Mouse (Mus musculus): ENCODE measurements around the gene Flnb. TPM values are rescaled to one million over a fixed set of nuclear protein-coding genes. Genes with fewer than 3 reads are reported as not detected.

Flnb gene
- 30.1 and 56.7 TPM in 2 replicates for polyA plus RNA-seq (2012; rRNA removed)

DNA sequence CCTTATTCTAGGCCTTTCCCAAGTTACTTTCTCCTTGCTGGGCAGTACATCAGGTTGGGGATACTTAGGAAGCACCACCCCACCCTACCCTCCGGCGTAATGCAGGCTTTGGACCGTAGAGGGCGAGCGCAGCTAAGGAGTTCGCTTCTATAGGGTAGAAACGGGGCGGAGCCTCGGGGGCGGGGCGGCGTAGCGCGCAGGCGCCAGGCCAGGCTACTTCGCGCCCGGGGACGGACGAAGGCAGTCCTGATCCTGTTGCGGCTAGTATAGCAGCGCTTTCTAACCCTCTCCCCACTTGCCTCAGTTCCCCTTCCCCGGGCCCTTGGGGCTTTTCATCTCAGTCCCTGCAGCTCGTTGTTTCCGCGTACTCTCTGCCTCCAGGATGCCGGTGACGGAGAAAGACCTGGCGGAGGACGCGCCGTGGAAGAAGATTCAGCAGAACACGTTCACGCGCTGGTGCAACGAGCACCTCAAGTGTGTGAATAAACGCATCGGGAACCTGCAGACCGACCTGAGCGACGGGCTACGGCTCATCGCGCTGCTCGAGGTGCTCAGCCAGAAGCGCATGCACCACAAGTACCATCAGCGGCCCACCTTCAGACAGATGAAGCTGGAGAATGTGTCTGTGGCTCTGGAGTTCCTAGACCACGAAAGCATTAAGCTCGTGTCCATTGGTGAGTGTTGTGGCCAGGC is at the start of gene Flnb:
Gene Flnb (plus strand): TSS at position 188 of the 693 bp plus-strand sequence.
- under 1% methylated on average over 49 of the region's 49 CpGs for WGBS
- no peak for DNase-seq (ENCODE audit: low read depth, low spot score)

DNA sequence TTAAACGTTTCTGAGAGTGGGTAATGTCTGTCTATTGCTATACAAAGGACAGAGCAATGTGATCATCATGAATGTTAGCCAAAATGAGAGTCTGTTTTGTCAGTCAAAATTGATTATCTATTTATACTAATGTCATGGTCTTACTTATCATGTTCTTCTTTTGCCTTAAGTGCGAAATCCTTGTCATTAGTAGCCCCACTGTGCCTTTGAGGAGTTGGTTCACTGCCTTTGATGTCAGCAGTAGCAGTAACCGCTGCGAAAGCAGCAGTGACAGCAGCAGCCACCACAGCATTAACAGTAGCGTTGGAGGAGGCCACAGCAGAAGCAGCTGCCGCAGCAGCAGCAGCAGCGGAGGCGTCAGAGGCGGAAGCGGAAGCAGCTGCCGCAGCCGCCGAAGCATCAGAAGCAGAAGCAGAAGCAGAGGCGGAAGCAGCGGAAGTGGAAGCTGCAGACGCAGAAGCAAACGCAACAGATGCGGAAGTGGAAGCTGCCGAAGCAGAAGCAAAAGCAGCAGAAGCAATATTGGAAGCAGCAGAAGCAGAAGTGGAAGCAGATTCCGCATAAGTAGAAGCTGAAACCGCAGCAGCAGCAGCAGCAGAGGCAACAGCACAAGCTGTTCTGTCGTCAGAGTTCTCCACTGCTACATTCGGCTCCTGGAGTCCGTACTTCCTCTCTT is 43.9 kb upstream of the Flnb start:
- WGBS = 32% methylated on average over 24 of the region's 24 CpGs
- DNase-seq (ENCODE audit: low read depth, low spot score) = peak; percentile 24

DNA sequence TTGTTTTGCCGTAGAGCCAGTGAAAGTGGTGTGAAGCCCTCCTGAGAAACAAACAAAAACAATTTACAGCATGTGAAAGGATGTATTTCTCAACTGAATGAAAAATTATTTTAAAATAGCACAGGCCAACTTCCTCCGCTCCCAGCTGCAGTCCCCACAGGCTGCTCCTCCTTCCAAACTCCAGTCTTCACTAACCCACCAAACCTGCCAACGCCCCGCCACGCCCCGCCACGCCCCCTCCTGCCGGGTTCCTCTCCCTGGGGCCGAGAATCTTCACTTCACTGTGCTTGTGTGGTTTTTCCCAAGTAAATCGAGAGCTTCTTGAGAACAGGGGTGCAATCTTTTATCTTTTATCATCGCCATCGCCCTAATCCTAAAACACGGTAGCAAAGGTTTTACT is 31.7 kb upstream of the Flnb start:
- DNase-seq (ENCODE audit: low read depth, low spot score) = no peak
- 34% methylated on average over 13 of the region's 13 CpGs for WGBS

DNA sequence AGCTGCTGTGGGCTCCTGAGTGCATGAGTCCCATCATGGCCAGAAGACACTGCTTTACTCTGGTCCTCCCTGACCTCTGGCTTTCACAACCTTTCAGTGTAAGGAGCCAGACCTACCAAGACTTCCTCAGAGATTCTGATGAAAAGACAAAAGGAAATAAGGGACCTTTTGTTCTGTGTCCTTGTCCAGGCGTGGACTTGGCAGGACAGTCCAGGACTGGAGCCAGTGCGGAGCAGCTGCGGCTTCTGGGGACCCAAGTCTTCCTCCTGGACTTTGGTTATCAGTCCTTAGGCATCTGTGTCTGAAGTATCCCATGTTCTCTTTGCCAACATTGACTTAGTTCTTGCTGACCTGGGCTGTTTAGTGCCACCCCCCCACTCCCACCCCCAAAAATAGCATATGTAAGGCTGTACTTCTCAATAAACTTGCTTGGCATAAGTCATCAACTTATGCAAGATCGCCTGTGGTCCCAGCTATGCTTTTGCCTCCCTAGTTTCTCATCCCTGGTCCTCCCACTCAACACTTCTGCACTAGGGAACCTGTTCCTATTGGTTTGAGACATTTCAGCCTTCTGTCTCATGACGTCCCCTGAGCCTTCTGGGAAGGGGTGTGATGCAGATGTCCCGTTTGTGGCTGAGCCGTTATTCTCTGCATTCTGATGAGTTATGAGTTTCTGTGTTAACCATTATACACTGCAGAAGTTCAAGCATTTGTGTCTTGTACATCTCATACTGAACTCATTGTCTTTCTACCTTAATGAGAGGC is 28.3 kb upstream of the Flnb start:
- DNase-seq (ENCODE audit: low read depth, low spot score) = no peak
- 72% methylated on average over 7 of the region's 7 CpGs for WGBS

DNA sequence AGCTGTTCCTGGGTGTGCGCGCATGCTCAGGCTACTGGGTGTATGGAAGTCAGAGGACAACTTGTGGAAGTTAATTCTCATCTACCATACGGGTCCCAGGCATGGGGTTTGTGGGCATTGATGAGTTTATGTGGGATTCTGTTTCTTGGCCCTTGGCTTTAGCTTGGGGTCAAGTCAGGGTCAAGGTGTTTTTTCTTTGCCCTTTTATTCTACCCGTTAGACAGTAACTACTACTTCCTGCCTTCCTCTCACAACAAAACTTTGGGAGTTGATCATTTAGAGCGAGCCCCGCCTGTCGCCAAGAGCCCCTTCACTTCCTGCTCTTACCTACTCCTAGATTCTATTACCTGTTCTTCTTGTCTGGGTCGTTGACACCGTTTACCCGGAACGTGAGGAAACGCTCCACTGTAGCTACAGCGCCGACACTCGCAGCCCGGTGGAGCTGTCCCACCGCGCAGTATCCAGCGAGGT is 26.7 kb upstream of the Flnb start:
- WGBS = 8% methylated on average over 19 of the region's 19 CpGs

DNA sequence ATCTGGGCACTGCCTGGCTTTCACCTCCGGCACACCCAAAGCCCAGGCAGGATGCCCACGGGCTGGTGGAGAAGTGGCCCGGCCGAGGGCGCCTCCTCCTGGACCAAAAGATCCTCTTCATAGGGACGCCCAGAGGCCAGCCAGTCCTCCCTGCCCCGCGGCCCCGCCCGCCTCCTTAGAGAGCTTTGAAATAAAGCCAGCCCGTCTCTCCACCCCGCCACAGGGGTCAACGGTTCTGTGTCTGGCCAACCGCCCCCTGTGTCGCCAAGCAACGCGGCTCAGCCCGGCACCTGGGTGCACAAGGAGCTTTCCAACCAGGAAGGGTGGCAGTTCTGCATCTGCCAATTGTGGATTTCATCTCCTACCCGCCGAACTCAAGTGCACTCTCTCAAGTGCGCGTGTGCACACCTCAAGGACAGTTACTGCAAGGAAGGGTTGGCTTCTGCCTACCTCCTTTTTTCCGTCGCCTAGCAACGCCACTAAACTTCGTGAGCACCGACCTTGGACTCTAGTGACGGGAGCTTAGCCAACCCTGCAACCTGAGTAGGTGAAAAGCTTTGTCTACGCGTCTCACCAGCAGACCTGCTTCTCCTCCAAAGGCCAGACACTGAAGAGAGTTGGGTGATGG is 26.1 kb upstream of the Flnb start, which contains the start of gene Gm26661:
Gene Gm26661 (plus strand): TSS at position 56 of the 628 bp plus-strand sequence.
- 3% methylated on average over 30 of the region's 30 CpGs for WGBS
- peak; percentile 94 for DNase-seq (ENCODE audit: low read depth, low spot score)

More for the DNA sequence above, 26.7 kb upstream of the Flnb start:
- DNase-seq (ENCODE audit: low read depth, low spot score) = no peak

DNA sequence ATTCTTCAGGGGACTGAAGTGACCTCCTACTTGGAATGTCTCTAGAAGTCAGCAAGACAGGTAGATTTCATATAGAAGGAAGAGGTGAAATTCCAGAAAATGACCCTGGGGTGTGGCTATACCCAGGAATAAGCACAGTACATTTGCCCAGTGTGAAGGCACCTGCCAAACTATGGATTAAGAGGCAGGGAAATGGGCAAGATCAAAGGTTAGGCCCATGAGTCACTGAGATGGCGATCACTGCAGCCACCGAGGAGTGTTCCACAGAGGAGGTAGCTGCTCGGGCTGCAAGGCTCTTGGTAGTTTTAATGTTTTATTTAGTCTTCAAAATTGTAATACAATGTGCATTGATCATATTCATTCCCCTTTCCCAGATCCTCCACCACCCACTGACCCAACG is 21.8 kb upstream of the Flnb start:
- WGBS = 21% methylated on average over 4 of the region's 4 CpGs
- no peak for DNase-seq (ENCODE audit: low read depth, low spot score)

DNA sequence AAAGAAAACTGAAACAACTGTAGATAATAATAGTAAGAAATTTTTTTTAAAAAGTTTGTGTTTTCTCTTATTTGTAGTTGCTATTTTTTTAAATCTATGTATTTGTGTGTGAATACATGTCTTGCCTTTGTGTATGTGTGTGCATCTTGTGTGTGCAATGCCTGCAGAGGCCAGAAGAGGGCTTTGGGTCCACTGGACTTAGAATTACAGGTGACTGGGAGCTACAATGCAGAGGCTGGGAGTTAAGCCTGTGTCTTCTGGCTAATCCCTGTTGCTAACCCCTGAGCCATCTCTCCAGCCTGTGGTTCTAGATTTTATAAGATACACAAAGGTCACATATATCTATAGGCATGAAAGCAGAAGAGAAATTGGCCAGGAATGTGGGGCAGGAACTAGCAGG is 17.1 kb upstream of the Flnb start:
- DNase-seq (ENCODE audit: low read depth, low spot score) = no peak

DNA sequence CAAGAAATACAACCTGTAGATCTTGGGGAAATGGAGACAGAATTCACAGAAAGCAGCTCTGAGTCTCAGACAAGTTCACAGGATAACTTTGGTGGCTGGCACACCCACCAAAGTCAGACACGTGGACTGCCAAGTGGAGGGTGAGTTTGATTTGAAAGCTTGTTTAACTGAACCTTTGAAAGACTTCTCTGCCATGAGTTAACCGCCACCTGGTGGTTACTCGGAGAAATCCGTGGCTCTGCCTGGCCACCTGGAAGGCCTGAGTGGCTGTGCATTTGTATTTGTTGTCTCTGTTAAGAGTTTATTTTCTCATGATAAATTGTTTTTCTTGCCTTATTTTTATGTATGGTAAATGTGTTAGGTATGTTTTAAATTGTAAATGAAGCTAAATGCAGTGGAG is 15.9 kb upstream of the Flnb start:
- WGBS = 2% methylated on average over 4 of the region's 4 CpGs
- no peak for DNase-seq (ENCODE audit: low read depth, low spot score)

DNA sequence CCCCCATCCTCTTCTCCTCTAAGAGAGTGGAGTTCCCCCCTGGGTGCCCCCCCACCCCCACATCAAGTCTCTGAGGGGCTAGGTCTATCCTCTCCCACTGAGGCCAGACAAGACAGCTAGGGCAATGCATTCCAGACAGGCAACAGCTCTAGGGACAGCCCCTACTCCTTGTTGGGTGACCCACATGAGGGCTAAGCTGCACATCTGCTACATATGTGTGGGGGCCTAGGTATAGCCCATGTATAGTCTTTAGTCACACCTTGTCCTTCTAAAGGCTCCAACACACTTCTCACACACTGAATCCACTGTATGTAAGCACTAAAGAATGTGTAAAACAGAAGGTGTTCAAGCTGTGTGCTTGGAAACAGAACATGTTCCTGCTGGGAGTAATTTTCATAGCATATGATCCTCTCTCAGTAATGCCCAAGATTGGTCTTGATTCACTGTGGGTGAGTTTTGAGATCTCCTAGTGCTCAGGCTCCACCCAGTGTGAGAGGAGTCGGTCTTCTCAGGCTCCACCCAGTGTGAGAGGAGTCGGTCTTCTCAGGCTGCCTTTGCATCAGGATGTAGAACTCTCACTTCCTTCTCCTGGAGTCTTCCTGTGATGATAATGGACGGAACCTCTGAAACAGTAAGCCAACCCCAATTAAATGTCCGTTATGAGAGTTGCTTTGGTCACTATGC is 13.7 kb upstream of the Flnb start:
- 28% methylated on average over 4 of the region's 4 CpGs for WGBS
- DNase-seq (ENCODE audit: low read depth, low spot score) = no peak

DNA sequence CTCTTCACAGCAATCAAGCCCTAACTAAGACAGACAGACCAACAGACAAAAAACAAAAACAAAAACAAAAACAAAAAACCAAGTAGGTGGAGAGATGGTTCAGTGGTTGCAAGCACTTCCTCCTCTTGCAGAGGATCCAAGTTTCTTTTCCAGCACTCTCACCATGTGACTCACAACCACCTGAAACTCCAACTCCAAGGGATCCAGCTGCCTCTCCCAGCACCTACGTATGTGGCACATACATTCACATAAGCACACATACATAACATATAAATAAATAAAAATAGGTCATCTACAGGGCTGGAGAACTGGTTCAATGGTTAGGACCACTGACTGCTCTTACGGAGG is 13.2 kb upstream of the Flnb start:
- DNase-seq (ENCODE audit: low read depth, low spot score) = no peak
- 82% methylated on average over 2 of the region's 2 CpGs for WGBS

DNA sequence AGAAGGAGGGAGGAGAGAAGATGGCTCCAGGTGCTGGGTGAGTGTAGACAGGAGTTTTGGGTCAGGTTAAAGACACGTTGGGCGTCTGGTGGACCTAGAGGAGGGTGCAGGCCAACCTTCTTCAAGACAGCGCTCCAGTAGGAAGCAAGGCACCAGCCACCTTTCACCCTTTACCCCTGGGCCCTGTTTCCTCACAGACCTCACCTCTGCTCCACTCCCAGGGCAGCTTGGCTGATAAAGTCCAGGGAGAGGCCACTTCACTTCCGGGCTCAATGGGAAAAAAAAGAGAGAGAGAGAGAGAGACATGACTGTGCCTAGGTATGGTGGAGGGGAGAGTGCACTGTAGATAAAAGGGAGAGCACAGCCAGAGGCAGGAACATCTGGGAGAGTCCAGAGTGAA is 10.0 kb upstream of the Flnb start:
- 37% methylated on average over 4 of the region's 4 CpGs for WGBS
- no peak for DNase-seq (ENCODE audit: low read depth, low spot score)

DNA sequence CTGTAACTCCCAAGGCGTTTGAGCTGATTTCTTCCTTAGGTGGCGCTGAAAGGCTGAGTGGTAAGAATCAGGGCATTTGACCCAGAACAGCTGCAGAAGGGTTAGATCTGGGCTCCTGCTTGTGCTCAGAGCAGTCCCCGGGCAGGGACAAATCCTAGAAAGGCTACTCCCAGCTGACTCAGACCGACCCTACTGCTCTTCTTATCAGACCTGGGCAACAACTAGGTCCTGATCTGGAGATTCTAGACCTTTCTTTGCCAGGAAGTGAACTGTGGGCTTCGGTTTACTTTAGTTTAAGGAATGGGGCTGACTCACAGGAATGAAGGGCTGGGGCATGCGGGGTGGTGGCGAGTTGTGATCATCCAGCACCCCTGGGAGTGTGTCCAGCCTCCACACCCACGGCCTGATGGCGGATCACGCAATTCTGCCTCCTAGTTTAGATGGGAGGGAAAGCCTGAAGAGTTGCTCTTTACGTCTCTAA is 9.2 kb upstream of the Flnb start:
- 26% methylated on average over 11 of the region's 11 CpGs for WGBS
- DNase-seq (ENCODE audit: low read depth, low spot score) = no peak

DNA sequence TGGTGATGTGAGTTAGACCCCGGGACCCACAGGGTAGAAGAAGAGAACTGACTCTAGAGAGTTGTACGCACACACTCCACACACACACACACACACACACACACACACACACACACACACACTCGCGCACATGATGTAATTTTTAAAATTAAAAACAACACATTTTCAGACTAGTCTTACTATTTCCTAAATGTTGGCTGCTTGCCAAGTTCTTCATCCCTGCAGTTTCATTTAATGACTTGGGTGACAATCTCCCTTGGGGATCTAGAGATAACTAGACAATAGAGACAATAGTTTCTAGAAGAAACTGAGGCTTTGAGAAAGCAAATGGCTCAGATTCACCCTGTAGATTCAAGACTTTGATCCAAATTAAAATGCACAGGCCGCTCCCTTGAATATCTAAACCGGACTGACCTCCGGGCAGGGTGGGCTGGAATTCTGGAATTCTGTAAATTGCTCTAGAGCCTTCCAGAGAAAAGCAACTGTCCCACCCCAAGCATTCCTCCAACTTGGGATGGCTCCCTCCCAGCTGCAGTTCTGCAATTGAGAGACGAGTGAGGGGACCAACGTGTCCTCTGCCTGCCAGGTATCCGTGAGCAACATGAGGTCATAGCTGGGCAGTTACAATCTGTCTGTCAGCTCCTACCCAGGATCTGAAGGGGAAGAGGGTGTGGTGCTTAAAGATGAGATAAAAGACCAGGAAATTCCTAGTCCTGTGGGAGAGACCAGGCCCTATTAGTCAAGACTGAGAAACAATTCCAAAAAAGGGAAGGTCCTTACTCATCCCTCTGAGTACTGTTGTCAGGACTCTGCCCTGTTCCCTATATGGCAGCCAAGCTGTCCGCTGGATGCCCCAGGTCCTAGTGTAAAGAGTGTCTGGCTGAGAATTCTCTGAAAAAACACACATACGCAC is 8.5 kb upstream of the Flnb start:
- DNase-seq (ENCODE audit: low read depth, low spot score) = no peak
- 50% methylated on average over 12 of the region's 12 CpGs for WGBS

DNA sequence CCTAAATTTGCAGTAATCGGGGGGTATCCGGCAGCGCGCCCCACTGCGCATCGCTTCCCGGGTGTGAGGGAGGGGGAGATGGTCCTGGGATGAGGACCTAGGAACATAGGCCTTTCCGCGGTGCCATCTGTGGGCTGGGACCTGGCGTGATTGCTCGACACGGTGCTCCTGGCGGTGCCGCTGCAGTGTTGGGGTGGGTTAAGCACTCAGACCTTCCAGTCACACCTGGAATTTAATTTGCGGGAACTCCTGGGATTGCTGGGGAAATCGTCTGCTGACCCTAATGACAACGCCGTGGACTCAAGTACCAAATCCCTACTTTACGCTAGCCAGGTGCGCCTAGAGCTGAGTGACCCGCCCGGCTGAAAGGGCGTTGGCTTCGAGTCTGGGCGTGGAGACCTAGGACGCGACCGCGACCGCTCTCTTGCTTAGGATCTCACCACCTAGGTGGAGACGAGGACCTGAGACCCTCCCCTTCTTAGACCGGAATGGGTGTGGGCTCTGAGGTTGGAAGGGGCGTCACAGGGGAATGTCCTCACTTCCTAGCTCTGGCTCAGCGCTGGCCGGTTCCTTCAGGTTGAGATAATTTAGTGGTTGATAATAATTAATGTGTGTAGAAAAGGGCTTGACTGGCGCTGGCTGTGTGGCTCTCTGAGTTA is 835 bp downstream of the Flnb start:
- under 1% methylated on average over 36 of the region's 36 CpGs for WGBS
- no peak for DNase-seq (ENCODE audit: low read depth, low spot score)

DNA sequence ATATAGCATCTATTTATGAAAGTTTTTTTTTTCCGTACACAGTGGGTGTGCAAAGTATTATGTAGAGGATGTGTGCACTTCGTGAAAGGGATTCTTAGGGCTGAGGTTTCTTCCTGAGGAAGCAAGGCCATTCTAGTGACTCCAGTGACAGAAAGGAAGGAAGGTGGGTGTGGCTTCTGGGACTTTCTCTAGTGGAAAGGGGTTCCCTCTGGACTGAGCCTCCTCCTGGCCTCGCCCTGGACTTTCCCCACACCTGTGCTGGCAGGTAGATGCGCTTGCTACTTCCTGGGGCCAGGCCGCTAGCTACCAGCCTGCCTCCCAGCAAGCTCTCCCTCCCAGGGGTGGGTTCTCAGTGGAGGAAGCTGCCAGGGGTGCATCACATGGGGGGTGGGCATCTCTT is 1.7 kb downstream of the Flnb start:
- no peak for DNase-seq (ENCODE audit: low read depth, low spot score)
- 22% methylated on average over 5 of the region's 5 CpGs for WGBS

DNA sequence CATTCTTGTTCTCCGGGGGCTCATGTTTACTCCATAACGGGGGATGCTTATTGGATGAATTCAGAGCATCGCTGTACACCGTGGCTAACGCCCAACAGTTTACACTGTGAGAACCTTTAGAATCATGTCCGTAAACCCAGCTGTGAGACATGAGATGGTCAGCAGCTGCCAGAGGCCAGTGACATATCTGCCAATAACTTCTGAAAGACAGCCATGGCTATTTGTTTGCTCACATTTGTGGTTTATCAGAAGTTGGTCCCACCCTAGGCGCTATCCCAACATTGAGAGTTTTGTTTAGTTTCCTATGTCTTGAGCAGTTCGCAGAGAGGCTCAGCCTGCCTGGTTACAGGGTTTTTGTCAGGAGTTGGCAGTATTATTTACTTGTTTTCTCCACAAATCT is 3.6 kb downstream of the Flnb start:
- 27% methylated on average over 8 of the region's 8 CpGs for WGBS
- no peak for DNase-seq (ENCODE audit: low read depth, low spot score)

DNA sequence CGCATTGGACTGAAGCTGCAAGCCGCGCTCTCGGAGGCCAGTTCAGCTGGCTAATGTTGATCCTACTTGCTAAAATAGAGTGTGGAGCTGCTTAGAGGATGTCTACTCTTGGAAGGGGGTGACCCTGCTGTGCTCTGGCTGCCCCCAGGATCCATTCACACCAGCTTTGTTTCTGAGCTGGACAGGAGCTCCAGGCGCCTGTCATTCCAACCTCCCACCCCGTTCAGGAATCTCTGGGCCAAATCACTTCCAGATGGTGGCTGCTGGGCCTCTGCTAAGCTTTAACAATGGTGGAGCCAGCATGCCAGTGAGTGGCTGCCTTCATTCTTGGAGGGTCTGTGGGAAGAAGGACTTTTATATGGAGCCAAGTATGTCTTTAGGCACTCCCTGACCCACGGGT is 4.9 kb downstream of the Flnb start:
- no peak for DNase-seq (ENCODE audit: low read depth, low spot score)
- WGBS = 73% methylated on average over 7 of the region's 7 CpGs
